Mouse (Mus musculus) cerebellum, postnatal 10 days (tissue): Measurements from ENCODE around the gene Cd209e.
"Not testable (repeated sequence)": the region's sequence is repeated elsewhere in the genome, so short reads cannot be mapped to it uniquely, and the experiment has no call there.

Experiments used
- DNase-seq, 2 experiments: peaks; one replicate each; pipeline ENCODE4 v3.0.0; 2021; ENCODE audit warnings: mixed read lengths in 2 of 2

Cd209e gene

DNA sequence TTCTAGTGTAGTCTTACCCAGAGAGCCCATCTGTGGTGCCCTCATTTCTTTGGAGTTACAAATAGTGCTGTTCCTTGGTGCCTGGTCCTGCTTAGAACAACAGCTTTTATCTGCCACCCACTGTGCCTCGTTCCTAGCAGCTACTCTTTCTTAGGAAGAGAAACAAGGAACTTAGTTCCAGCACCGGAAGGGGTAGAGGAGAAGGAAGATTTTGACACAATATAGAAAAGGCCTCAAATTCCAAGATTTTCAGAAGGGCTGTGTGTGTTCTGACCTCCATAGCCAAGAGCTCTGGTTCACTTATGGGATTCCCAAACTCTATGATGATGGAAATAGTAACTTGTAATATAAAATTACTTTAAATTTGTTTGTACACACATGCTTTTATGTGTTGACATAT is at the start of gene Cd209e:
Gene Cd209e, minus strand, starts transcription at position 101 of the 400 bp plus-strand sequence.
- no peak for DNase-seq

DNA sequence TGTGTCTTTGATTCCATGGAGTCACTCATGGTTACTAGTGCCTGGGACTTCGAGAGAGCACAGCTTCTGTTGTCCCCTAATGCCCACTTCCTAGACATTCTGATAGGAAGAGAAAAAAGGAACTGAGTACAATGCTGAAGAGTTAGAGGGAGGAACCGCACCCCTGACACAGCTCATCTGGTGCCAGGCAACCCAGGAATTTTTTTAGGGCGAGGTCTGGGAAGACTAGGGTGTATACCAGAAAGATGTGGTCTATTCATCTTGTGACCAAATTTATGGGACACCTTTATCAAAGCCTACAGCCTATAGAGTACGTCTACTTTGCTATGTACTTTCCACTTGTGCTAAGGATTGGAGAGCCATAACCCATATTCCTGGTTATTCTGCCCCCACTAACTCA is 24.3 kb upstream of the Cd209e start, which contains the start of gene Cd209d:
Gene Cd209d, minus strand, starts transcription at position 101 of the 400 bp plus-strand sequence.
- DNase-seq: no peak

DNA sequence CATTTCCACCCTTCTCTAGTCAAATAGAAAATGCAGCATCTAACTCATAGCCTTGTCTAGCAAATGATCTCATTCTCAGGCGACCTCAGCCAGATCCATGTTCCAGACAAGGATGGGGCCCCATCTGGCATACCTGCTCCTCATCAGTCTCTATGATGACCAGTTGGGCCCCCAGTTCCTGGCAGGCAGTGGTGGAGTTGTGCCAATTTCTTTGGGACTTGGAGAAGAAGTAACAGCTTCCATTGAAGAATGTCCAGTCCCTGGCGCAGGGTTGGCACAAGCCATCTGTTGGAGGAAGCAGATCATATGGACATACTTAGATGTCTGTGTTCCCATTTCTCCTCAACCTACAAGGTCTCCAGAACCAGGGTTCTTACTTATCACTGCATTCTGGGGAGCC is 22.0 kb upstream of the Cd209e start:
- peak; percentile 73 to 76 for DNase-seq

DNA sequence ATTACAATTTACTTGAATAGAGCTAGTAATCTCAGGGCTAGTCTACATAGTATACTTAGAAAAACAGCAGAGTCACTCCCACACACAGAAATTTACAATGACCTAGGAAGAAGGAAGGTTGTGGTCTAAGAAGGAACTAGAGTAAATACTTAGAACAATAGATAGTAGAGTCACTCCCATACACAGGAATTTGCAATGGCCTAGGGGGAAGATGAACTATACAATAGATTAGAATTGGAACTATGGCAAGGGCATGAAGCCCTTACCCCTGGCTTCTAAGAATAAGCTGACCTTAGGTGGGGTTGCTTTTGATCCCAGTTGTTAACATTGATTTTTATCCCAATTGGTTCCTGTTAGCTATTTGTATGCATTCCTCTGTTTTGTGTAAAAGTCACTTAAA is 8.6 kb upstream of the Cd209e start:
- DNase-seq: not testable (repeated sequence)

DNA sequence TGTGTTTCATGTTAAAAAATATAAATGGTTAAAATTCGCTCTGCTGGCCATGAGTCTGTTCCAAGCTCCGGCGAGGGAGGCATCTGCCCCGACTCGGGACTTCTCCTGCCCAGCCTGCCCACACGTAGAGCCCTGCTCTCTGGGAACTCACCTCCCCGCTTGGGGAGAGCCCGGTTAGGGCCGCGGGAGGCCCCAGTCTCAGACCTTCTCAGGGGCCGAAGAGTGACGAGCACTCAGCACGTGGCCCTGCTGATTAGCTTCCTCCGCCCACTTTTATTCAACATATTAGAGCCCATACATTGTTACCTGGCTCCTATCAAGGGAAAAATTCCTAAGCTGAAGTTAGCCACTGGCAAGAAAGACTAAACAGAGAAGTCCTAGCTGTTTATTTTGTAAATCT is 51.0 kb downstream of the Cd209e start:
- DNase-seq: peak; percentile 9 to 57
